Mouse (Mus musculus): Measurements from ENCODE around the gene Hmx3. TPM values are rescaled to one million over a fixed set of nuclear protein-coding genes. Genes with fewer than 3 reads are reported as not detected.

Gene Hmx3
- not detected in 2 replicates for polyA plus RNA-seq (2016; fragmentation: Nextera tagmentation; extraction: Ambion mirVana)

GRCm38 (mm10) chr7:131542115-131542871, at the start of gene Hmx3:
TSS of gene Hmx3 (plus strand) at chr7:131542867.
- peaks cover 32% of the 10 kb centered on the region for H3K4me1 ChIP-seq
- WGBS = under 1% methylated on average over 65 of the region's 65 CpGs
- peak within 1 kb of the TSS; percentile 57 for H3K4me3 ChIP-seq
- no peaks in the 10 kb centered on the region for H3K36me3 ChIP-seq
- peak; percentile 75 for DNase-seq (ENCODE audit: low spot score)
- peaks cover 100% of the 10 kb centered on the region for H3K27me3 ChIP-seq (ENCODE audit: low read depth, poor library complexity, severe bottlenecking)
- no peaks in the 10 kb centered on the region for H3K9me3 ChIP-seq (replicated peaks)
- peak within 1 kb of the TSS; percentile 51 for H3K27ac ChIP-seq

GRCm38 (mm10) chr7:131503739-131504138, 38.9 kb upstream of the Hmx3 start:
- no peaks in the 10 kb centered on the region for H3K9me3 ChIP-seq (replicated peaks)
- H3K27me3 ChIP-seq (ENCODE audit: low read depth, poor library complexity, severe bottlenecking) = peaks cover 23% of the 10 kb centered on the region
- no peak overlapping the region for H3K27ac ChIP-seq
- H3K36me3 ChIP-seq = no peaks in the 10 kb centered on the region
- H3K4me1 ChIP-seq = no peaks in the 10 kb centered on the region
- H3K4me3 ChIP-seq = no peak overlapping the region
- 75% methylated on average over 2 of the region's 2 CpGs for WGBS
- no peak for DNase-seq (ENCODE audit: low spot score)

- Histone ChIP-seq H3K27ac (no peak overlapping the region), H3K4me3 (no peak overlapping the region), H3K27me3 (ENCODE audit: low read depth, poor library complexity, severe bottlenecking) (peaks cover 84% of the 10 kb centered on the region), H3K4me1 (peaks cover 32% of the 10 kb centered on the region), H3K36me3 (no peaks in the 10 kb centered on the region), H3K9me3 (replicated peaks) (no peaks in the 10 kb centered on the region)
- under 1% methylated on average over 7 of the region's 7 CpGs for WGBS
- peak; percentile 93 for DNase-seq (ENCODE audit: low spot score)
Observed at GRCm38 (mm10) chr7:131539979-131540378, 2.7 kb upstream of the Hmx3 start.

- 1% methylated on average over 41 of the region's 41 CpGs for WGBS
- no peaks in the 10 kb centered on the region for H3K9me3 ChIP-seq (replicated peaks)
- peaks cover 98% of the 10 kb centered on the region for H3K27me3 ChIP-seq (ENCODE audit: low read depth, poor library complexity, severe bottlenecking)
- H3K4me1 ChIP-seq = peaks cover 32% of the 10 kb centered on the region
- peak overlapping the region; percentile 57 for H3K4me3 ChIP-seq
- H3K36me3 ChIP-seq = no peaks in the 10 kb centered on the region
- H3K27ac ChIP-seq = no peak overlapping the region
- peak; percentile 65 for DNase-seq (ENCODE audit: low spot score)
Observed at GRCm38 (mm10) chr7:131541184-131542114, 1.2 kb upstream of the Hmx3 start.

- peak; percentile 67 for DNase-seq (ENCODE audit: low spot score)
- Histone ChIP-seq H3K4me3 (peak overlapping the region; percentile 57), H3K27ac (peak overlapping the region; percentile 51)
Observed at GRCm38 (mm10) chr7:131542872-131543622, 380 bp downstream of the Hmx3 start.

GRCm38 (mm10) chr7:131543623-131544481, 1.2 kb downstream of the Hmx3 start:
- H3K36me3 ChIP-seq = no peaks in the 10 kb centered on the region
- DNase-seq (ENCODE audit: low spot score) = peak; percentile 74
- peaks cover 100% of the 10 kb centered on the region for H3K27me3 ChIP-seq (ENCODE audit: low read depth, poor library complexity, severe bottlenecking)
- H3K27ac ChIP-seq = no peak overlapping the region
- peak overlapping the region; percentile 57 for H3K4me3 ChIP-seq
- no peaks in the 10 kb centered on the region for H3K9me3 ChIP-seq (replicated peaks)
- peaks cover 32% of the 10 kb centered on the region for H3K4me1 ChIP-seq
- WGBS = under 1% methylated on average over 75 of the region's 75 CpGs

More at GRCm38 (mm10) chr7:131542872-131543622, 380 bp downstream of the Hmx3 start:
- Histone ChIP-seq H3K36me3 (no peaks in the 10 kb centered on the region), H3K4me1 (peaks cover 32% of the 10 kb centered on the region), H3K27me3 (ENCODE audit: low read depth, poor library complexity, severe bottlenecking) (peaks cover 100% of the 10 kb centered on the region), H3K9me3 (replicated peaks) (no peaks in the 10 kb centered on the region)
- WGBS = under 1% methylated on average over 71 of the region's 71 CpGs

GRCm38 (mm10) chr7:131544871-131545270, 2.2 kb downstream of the Hmx3 start:
- WGBS = 1% methylated on average over 5 of the region's 5 CpGs
- Histone ChIP-seq H3K9me3 (replicated peaks) (no peaks in the 10 kb centered on the region), H3K36me3 (no peaks in the 10 kb centered on the region), H3K4me3 (no peak overlapping the region), H3K27ac (no peak overlapping the region), H3K4me1 (peaks cover 32% of the 10 kb centered on the region), H3K27me3 (ENCODE audit: low read depth, poor library complexity, severe bottlenecking) (peaks cover 100% of the 10 kb centered on the region)
- no peak for DNase-seq (ENCODE audit: low spot score)

GRCm38 (mm10) chr7:131545701-131546385, 3.2 kb downstream of the Hmx3 start:
- no peaks in the 10 kb centered on the region for H3K36me3 ChIP-seq
- no peaks in the 10 kb centered on the region for H3K9me3 ChIP-seq (replicated peaks)
- H3K4me3 ChIP-seq = no peak overlapping the region
- H3K27ac ChIP-seq = no peak overlapping the region
- peaks cover 32% of the 10 kb centered on the region for H3K4me1 ChIP-seq
- DNase-seq (ENCODE audit: low spot score) = peak; percentile 43
- 3% methylated on average over 13 of the region's 13 CpGs for WGBS
- H3K27me3 ChIP-seq (ENCODE audit: low read depth, poor library complexity, severe bottlenecking) = peaks cover 100% of the 10 kb centered on the region

GRCm38 (mm10) chr7:131546423-131546822, 3.8 kb downstream of the Hmx3 start:
- Histone ChIP-seq H3K27me3 (ENCODE audit: low read depth, poor library complexity, severe bottlenecking) (peaks cover 100% of the 10 kb centered on the region), H3K4me3 (no peak overlapping the region), H3K4me1 (peaks cover 32% of the 10 kb centered on the region), H3K9me3 (replicated peaks) (no peaks in the 10 kb centered on the region), H3K27ac (no peak overlapping the region), H3K36me3 (no peaks in the 10 kb centered on the region)
- peak; percentile 40 for DNase-seq (ENCODE audit: low spot score)
- 2% methylated on average over 2 of the region's 2 CpGs for WGBS

- WGBS = 2% methylated on average over 5 of the region's 5 CpGs
- H3K27ac ChIP-seq = no peak overlapping the region
- peak; percentile 49 for DNase-seq (ENCODE audit: low spot score)
Observed at GRCm38 (mm10) chr7:131547481-131547880, 4.8 kb downstream of the Hmx3 start.

GRCm38 (mm10) chr7:131548473-131548872, 5.8 kb downstream of the Hmx3 start, which contains the start of gene Hmx2:
TSS of gene Hmx2 (plus strand) at chr7:131548773.
- DNase-seq (ENCODE audit: low spot score) = no peak
- WGBS = 3% methylated on average over 3 of the region's 3 CpGs
- H3K9me3 ChIP-seq (replicated peaks) = no peaks in the 10 kb centered on the region
- H3K27me3 ChIP-seq (ENCODE audit: low read depth, poor library complexity, severe bottlenecking) = peaks cover 100% of the 10 kb centered on the region
- H3K36me3 ChIP-seq = no peaks in the 10 kb centered on the region
- H3K4me3 ChIP-seq = no peak within 1 kb of the TSS
- H3K4me1 ChIP-seq = peaks cover 22% of the 10 kb centered on the region
- no peak within 1 kb of the TSS for H3K27ac ChIP-seq

More at GRCm38 (mm10) chr7:131547481-131547880, 4.8 kb downstream of the Hmx3 start:
- Histone ChIP-seq H3K4me3 (no peak overlapping the region), H3K36me3 (no peaks in the 10 kb centered on the region), H3K4me1 (peaks cover 27% of the 10 kb centered on the region), H3K27me3 (ENCODE audit: low read depth, poor library complexity, severe bottlenecking) (peaks cover 100% of the 10 kb centered on the region), H3K9me3 (replicated peaks) (no peaks in the 10 kb centered on the region)

Data from limb, embryonic 10.5 days (tissue).